Mouse (Mus musculus) ES-E14 (cell line): ENCODE measurements around the gene Gigyf2. TPM values are rescaled to one million over a fixed set of nuclear protein-coding genes. Genes with fewer than 3 reads are reported as not detected.

Experiments used
- DNase-seq: peaks from one replicate; pipeline ENCODE4 v3.0.0-alpha.2; 2013; ENCODE audit warnings: low read depth, low spot score
- H3K27ac ChIP-seq: 2 replicates; pipeline ENCODE4 v1.5.1; 2012; ENCODE audit warnings: low read depth, mild to moderate bottlenecking, low read length, moderate library complexity, mixed read lengths; ENCODE audit not compliant: poor library complexity, insufficient read depth, severe bottlenecking
- H3K36me3 ChIP-seq: 2 replicates; pipeline ENCODE4 v1.6.1; 2012; ENCODE audit warnings: mild to moderate bottlenecking, low read length, moderate library complexity, mixed read lengths; ENCODE audit not compliant: control insufficient read depth, poor library complexity, insufficient read depth, severe bottlenecking
- H3K4me1 ChIP-seq, 2 experiments: fragments of 150-350 bp in 1 of 2; sonication (generic) in 1 of 2; 2 replicates each; pipeline ENCODE4 v1.6.1; 2012; ENCODE audit warnings: low read length in 2 of 2, mild to moderate bottlenecking in 1 of 2, mixed read lengths in 1 of 2; ENCODE audit not compliant: control insufficient read depth in 2 of 2, insufficient read depth in 2 of 2, poor library complexity in 1 of 2
- H3K4me3 ChIP-seq, 2 experiments: fragments of 150-350 bp in 1 of 2; sonication (generic) in 1 of 2; 2 replicates each; pipeline ENCODE4 v1.5.1; 2012; ENCODE audit warnings: low read length in 2 of 2, low read depth in 1 of 2, mild to moderate bottlenecking in 1 of 2, mixed read lengths in 1 of 2; ENCODE audit not compliant: insufficient read depth in 1 of 2, poor library complexity in 1 of 2, severe bottlenecking in 1 of 2
- H3K9ac ChIP-seq: 2 replicates; pipeline ENCODE4 v1.6.1; 2012; ENCODE audit warnings: low read depth, mild to moderate bottlenecking, low read length, mixed read lengths; ENCODE audit not compliant: poor library complexity, insufficient read depth, severe bottlenecking
- H3K9me3 ChIP-seq: fragments of 150-350 bp; sonication (generic); 2 replicates; pipeline ENCODE4 v1.6.1; 2012; ENCODE audit warnings: low read depth, mild to moderate bottlenecking, low read length; ENCODE audit not compliant: control insufficient read depth, insufficient read depth
- CHD2 ChIP-seq: IDR thresholded peaks from 2 replicates; pipeline ENCODE4 v1.6.1; 2014; ENCODE audit warnings: mild to moderate bottlenecking, low read depth, low read length, inconsistent platforms
- HCFC1 ChIP-seq: IDR thresholded peaks from 2 replicates; pipeline ENCODE4 v1.6.1; 2012; ENCODE audit warnings: low read length, inconsistent platforms, borderline replicate concordance; ENCODE audit not compliant: insufficient read depth
- MAFK ChIP-seq: IDR thresholded peaks from 2 replicates; pipeline ENCODE4 v1.6.1; 2014; ENCODE audit warnings: mild to moderate bottlenecking, low read depth, low read length, inconsistent platforms; ENCODE audit not compliant: insufficient read depth
- ZC3H11A ChIP-seq: IDR thresholded peaks from 2 replicates; pipeline ENCODE4 v1.6.1; 2012; ENCODE audit warnings: low read depth, mild to moderate bottlenecking, inconsistent platforms, low read length, borderline replicate concordance
- ZNF384 ChIP-seq: IDR thresholded peaks from 2 replicates; pipeline ENCODE4 v1.6.1; 2012; ENCODE audit warnings: low read depth, low read length, inconsistent platforms
- in situ Hi-C, 2 experiments: fragments of 600-800 bp; cut with MboI; formaldehyde crosslinking; loops; one replicate each; pipeline ENCODE4 v1.15.1; 2025; ENCODE audit warnings: low sequenced_read_pairs in 2 of 2, inconsistent platforms in 1 of 2; ENCODE audit not compliant: unreplicated experiment in 2 of 2
- total RNA-seq: library from RNA; depleted of rRNA; stranded (reverse); fragments of 300-350 nt; gene quantifications from 2 replicates; pipeline ENCODE4 v1.2.3, GENCODE M21; 2012; rRNA removed

The Gigyf2 gene
- 58.7 and 69.2 TPM in 2 replicates for total RNA-seq

- TF ChIP-seq ZNF384, result no peak
- no peak for TF ChIP-seq ZC3H11A
- TF ChIP-seq HCFC1, result 0 out of 2 replicates have a peak, but pooled peaks have one; percentile 20
- no peak for TF ChIP-seq CHD2
- TF ChIP-seq MAFK, result no peak
- in situ Hi-C loops, result no loop called here
Observed at GRCm38 (mm10) chr1:87326742-87327163, at the start of gene Gigyf2. Gene Gigyf2, plus strand, starts transcription at chr1:87326998.

GRCm38 (mm10) chr1:87280281-87280680, 46.5 kb upstream of the Gigyf2 start:
- Histone ChIP-seq H3K36me3 (no peaks in the 10 kb centered on the region), H3K4me3 (no peak overlapping the region), H3K9me3 (no peaks in the 10 kb centered on the region), H3K9ac (no peak overlapping the region), H3K27ac (no peak overlapping the region), H3K4me1 (0 out of 4 replicates have a peak, but pooled peaks cover 0 to 2% of the 10 kb centered on the region in 2 experiments)
- no peak for TF ChIP-seq HCFC1
- TF ChIP-seq ZC3H11A, result no peak
- no peak for TF ChIP-seq ZNF384
- no peak for DNase-seq
- in situ Hi-C loops, result no loop called here

More at GRCm38 (mm10) chr1:87326742-87327163, at the start of gene Gigyf2:
- Histone ChIP-seq H3K4me3 (peak within 1 kb of the TSS; percentile 93 to 96), H3K9ac (peak within 1 kb of the TSS; percentile 97), H3K9me3 (no peaks in the 10 kb centered on the region), H3K4me1 (peaks cover 3 to 6% of the 10 kb centered on the region in 2 experiments; a peak in 3 of 4 replicates), H3K27ac (peak within 1 kb of the TSS; percentile 86), H3K36me3 (peaks cover 1% of the 10 kb centered on the region; the same call in 1 of the 2 replicates)
- DNase-seq, result peak; percentile 96

GRCm38 (mm10) chr1:87281599-87282412, 45.0 kb upstream of the Gigyf2 start:
- 0 out of 4 replicates have a peak, but pooled peaks cover 0 to 2% of the 10 kb centered on the region in 2 experiments for H3K4me1 ChIP-seq
- no peak for DNase-seq
- H3K27ac ChIP-seq, result no peak overlapping the region
- no peaks in the 10 kb centered on the region for H3K9me3 ChIP-seq
- H3K4me3 ChIP-seq, result peak overlapping the region; percentile 43 to 50
- in situ Hi-C loops, result no loop called here
- H3K9ac ChIP-seq, result peak overlapping the region; percentile 18; the same call in 1 of the 2 replicates
- no peaks in the 10 kb centered on the region for H3K36me3 ChIP-seq
- TF ChIP-seq ZC3H11A (no peak), MAFK (no peak), HCFC1 (no peak), ZNF384 (peak; percentile 57; the same call in 1 of the 2 replicates)

GRCm38 (mm10) chr1:87282413-87282788, 44.4 kb upstream of the Gigyf2 start:
- no peak for TF ChIP-seq CHD2
- TF ChIP-seq HCFC1, result no peak
- no peak for TF ChIP-seq ZNF384
- no peak for TF ChIP-seq MAFK
- TF ChIP-seq ZC3H11A, result no peak
- no peak overlapping the region for H3K9ac ChIP-seq
- no peaks in the 10 kb centered on the region for H3K36me3 ChIP-seq
- no peak for DNase-seq
- in situ Hi-C loops, result no loop called here
- no peak overlapping the region; a peak in 1 of 4 replicates for H3K4me3 ChIP-seq
- H3K9me3 ChIP-seq, result no peaks in the 10 kb centered on the region
- H3K4me1 ChIP-seq, result 0 out of 4 replicates have a peak, but pooled peaks cover 0 to 2% of the 10 kb centered on the region in 2 experiments
- no peak overlapping the region for H3K27ac ChIP-seq
